Mouse (Mus musculus) frontal cortex, postnatal 36 days (tissue): ENCODE data around the gene Ak9.
A peak's percentile ranks its signal among the peaks of the same experiment; 100 is the strongest.

Experiments used
- DNase-seq, 2 experiments: peaks; one replicate each; pipeline ENCODE4 v3.0.0; 2022; ENCODE audit warnings: low spot score in 2 of 2

Ak9 gene

GRCm38 (mm10) chr10:41450780-41451522, 147.2 kb downstream of the Ak9 start:
- no peak for DNase-seq

GRCm38 (mm10) chr10:41451656-41452055, 147.9 kb downstream of the Ak9 start:
- DNase-seq: no peak

- DNase-seq: no peak
Measured at GRCm38 (mm10) chr10:41452791-41453190, 149.0 kb downstream of the Ak9 start.

GRCm38 (mm10) chr10:41459990-41460389, 156.2 kb downstream of the Ak9 start:
- DNase-seq: no peak

GRCm38 (mm10) chr10:41460501-41460900, 156.7 kb downstream of the Ak9 start:
- DNase-seq: no peak

- no peak for DNase-seq
Measured at GRCm38 (mm10) chr10:41461057-41461722, 157.4 kb downstream of the Ak9 start.

GRCm38 (mm10) chr10:41464401-41464955, 160.7 kb downstream of the Ak9 start:
- DNase-seq: no peak

- DNase-seq: no peak
Measured at GRCm38 (mm10) chr10:41467325-41467724, 163.5 kb downstream of the Ak9 start.

- DNase-seq: no peak
Measured at GRCm38 (mm10) chr10:41470693-41471092, 166.9 kb downstream of the Ak9 start.

GRCm38 (mm10) chr10:41472534-41472933, 168.8 kb downstream of the Ak9 start:
- DNase-seq: no peak

GRCm38 (mm10) chr10:41472962-41473481, 169.2 kb downstream of the Ak9 start:
- DNase-seq: no peak

GRCm38 (mm10) chr10:41473782-41474468, 170.1 kb downstream of the Ak9 start:
- DNase-seq: no peak

- no peak for DNase-seq
Measured at GRCm38 (mm10) chr10:41474981-41475391, 171.2 kb downstream of the Ak9 start.

- peak; percentile 45 to 54 for DNase-seq
Measured at GRCm38 (mm10) chr10:41476171-41477017, 172.6 kb downstream of the Ak9 start, which contains the start of gene Mical1. Gene Mical1 (plus strand): TSS chr10:41476314.

GRCm38 (mm10) chr10:41477018-41477277, 173.2 kb downstream of the Ak9 start:
- DNase-seq: no peak

- DNase-seq: peak; percentile 33 to 51
Measured at GRCm38 (mm10) chr10:41477278-41478181, 173.8 kb downstream of the Ak9 start.

- DNase-seq: no peak
Measured at GRCm38 (mm10) chr10:41479961-41480360, 176.2 kb downstream of the Ak9 start.

- DNase-seq: no peak
Measured at GRCm38 (mm10) chr10:41480938-41481880, 177.4 kb downstream of the Ak9 start.

GRCm38 (mm10) chr10:41482446-41482845, 178.7 kb downstream of the Ak9 start:
- no peak for DNase-seq
